Mouse (Mus musculus): ENCODE results near the gene Apol6. TPM values are rescaled to one million over a fixed set of nuclear protein-coding genes. Genes with fewer than 3 reads are reported as not detected.

Gene Apol6
- polyA plus RNA-seq, 1 experiment from 2014 or later: not detected

DNA sequence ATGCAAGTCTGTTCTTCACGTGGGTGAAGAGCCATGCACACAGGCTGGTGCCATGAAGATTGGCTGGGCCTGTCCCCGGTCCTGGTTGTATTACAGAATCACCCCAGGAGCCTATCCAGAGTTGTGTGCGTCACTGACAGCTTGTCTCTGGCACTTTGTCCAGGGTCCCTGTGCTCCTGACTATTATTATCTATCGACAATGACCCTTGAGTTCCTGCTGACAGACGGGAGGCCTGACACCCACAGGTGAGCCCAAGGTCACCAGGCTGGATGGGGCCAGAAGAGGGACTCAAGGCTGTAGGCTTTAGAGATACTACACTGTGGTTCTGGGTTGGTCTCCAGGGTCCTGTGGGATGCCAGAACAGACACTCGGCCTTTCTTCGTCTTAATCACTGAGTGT is 25.0 kb upstream of the Apol6 start:
- Histone ChIP-seq H3K9me3 (replicated peaks) (no peaks in the 10 kb centered on the region), H3K27me3 (no peaks in the 10 kb centered on the region), H3K4me1 (peaks cover 3% of the 10 kb centered on the region), H3K4me2 (replicated peaks) (no peak overlapping the region), H3K27ac (no peak overlapping the region), H3K36me3 (no peaks in the 10 kb centered on the region), H3K4me3 (no peak overlapping the region), H3K9ac (no peak overlapping the region)
- ATAC-seq (ENCODE audit: low FRiP score): no peak
- 86% methylated on average over 7 of the region's 7 CpGs for WGBS

DNA sequence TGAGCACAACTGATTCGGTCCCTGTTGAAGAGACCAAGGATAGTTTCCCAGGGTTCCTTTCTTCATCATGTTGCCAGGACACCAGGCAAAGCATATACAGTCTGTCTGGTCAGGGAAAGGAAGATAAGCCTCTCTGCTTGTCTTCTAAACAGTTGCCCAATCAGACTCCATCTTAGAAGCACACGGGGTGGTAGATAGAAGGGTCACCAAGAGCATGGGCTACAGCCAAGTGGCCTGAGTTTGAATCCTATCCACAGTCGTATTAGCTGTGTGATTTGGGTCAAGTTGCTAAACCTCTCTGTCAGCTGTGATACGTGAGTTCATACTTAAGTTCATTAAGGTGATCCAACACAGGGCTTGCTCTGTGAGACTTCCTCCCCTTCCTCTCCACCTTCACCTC is 24.4 kb upstream of the Apol6 start:
- H3K27ac ChIP-seq: no peak overlapping the region
- no peaks in the 10 kb centered on the region for H3K36me3 ChIP-seq
- no peak overlapping the region for H3K9ac ChIP-seq
- no peaks in the 10 kb centered on the region for H3K4me1 ChIP-seq
- no peak overlapping the region for H3K4me2 ChIP-seq (replicated peaks)
- no peak for ATAC-seq (ENCODE audit: low FRiP score)
- H3K9me3 ChIP-seq (replicated peaks): no peaks in the 10 kb centered on the region
- WGBS: 94% methylated on average over 4 of the region's 4 CpGs
- H3K4me3 ChIP-seq: no peak overlapping the region
- no peaks in the 10 kb centered on the region for H3K27me3 ChIP-seq

DNA sequence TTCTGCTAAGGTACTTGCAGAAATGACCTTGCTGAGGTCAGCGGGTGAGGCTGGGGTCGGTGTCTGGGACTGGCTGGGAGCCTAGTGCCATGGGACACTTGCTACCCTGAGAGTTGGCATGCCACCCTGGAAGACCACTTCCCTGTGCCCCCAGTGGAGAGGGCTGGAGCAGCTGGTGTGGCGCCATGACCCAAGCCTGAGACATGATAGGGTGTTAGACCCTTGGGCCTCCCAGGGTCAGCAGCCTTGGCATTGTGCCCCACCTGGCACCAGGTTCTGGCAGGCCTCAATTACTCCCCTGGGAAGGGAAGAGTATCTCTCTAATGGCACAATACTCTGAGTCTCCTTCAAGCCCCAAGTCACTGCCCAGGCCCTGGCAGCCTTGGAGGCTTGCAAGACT is 23.5 kb upstream of the Apol6 start:
- H3K4me1 ChIP-seq: peaks cover 5% of the 10 kb centered on the region
- no peak overlapping the region for H3K27ac ChIP-seq
- no peak overlapping the region for H3K4me2 ChIP-seq (replicated peaks)
- ATAC-seq (ENCODE audit: low FRiP score): no peak
- H3K4me3 ChIP-seq: no peak overlapping the region
- no peaks in the 10 kb centered on the region for H3K36me3 ChIP-seq
- no peaks in the 10 kb centered on the region for H3K27me3 ChIP-seq
- 88% methylated on average over 3 of the region's 3 CpGs for WGBS
- H3K9me3 ChIP-seq (replicated peaks): no peaks in the 10 kb centered on the region
- H3K9ac ChIP-seq: no peak overlapping the region

DNA sequence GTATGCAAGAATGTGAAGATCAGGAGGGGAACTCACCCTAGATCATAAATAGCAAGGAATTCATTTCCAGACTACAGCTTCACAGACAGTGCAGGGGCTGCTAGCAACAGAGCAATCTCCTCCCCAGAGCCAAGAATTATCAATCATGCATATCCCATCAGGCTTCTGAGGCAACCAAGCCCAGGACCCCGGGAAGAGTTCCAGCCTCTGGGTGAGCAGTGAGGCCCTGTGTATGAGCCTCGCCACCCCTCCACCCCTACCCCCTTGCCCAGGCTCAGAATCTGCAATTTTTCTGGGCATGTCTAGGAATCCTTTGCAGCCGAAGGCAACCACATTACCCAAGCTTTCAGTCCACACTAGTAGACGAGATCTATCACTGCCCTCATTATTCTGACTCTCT is 22.7 kb upstream of the Apol6 start:
- Histone ChIP-seq H3K4me1 (peaks cover 10% of the 10 kb centered on the region), H3K36me3 (no peaks in the 10 kb centered on the region), H3K9ac (no peak overlapping the region), H3K27ac (no peak overlapping the region), H3K27me3 (no peaks in the 10 kb centered on the region), H3K4me3 (no peak overlapping the region), H3K4me2 (replicated peaks) (no peak overlapping the region), H3K9me3 (replicated peaks) (no peaks in the 10 kb centered on the region)
- no peak for ATAC-seq (ENCODE audit: low FRiP score)
- 79% methylated on average over 4 of the region's 4 CpGs for WGBS

- WGBS: 82% methylated on average over 5 of the region's 5 CpGs
- H3K9ac ChIP-seq: no peak overlapping the region
- H3K27me3 ChIP-seq: no peaks in the 10 kb centered on the region
- no peak overlapping the region for H3K4me3 ChIP-seq
- no peaks in the 10 kb centered on the region for H3K36me3 ChIP-seq
- H3K9me3 ChIP-seq (replicated peaks): no peaks in the 10 kb centered on the region
- no peak for ATAC-seq (ENCODE audit: low FRiP score)
- H3K4me1 ChIP-seq: peaks cover 10% of the 10 kb centered on the region
- no peak overlapping the region for H3K27ac ChIP-seq
- H3K4me2 ChIP-seq (replicated peaks): no peak overlapping the region
Observed at GRCm38 (mm10) chr15:77022401-77022957, 22.1 kb upstream of the Apol6 start.

GRCm38 (mm10) chr15:77025884-77026583 is 18.5 kb upstream of the Apol6 start:
- WGBS: 62% methylated on average over 5 of the region's 5 CpGs
- no peaks in the 10 kb centered on the region for H3K36me3 ChIP-seq
- H3K27ac ChIP-seq: no peak overlapping the region
- ATAC-seq (ENCODE audit: low FRiP score): peak; percentile 53; the same call in 1 of the 2 replicates
- H3K4me3 ChIP-seq: no peak overlapping the region
- peaks cover 10% of the 10 kb centered on the region for H3K4me1 ChIP-seq
- H3K4me2 ChIP-seq (replicated peaks): no peak overlapping the region
- H3K9ac ChIP-seq: no peak overlapping the region
- no peaks in the 10 kb centered on the region for H3K9me3 ChIP-seq (replicated peaks)
- no peaks in the 10 kb centered on the region for H3K27me3 ChIP-seq

DNA sequence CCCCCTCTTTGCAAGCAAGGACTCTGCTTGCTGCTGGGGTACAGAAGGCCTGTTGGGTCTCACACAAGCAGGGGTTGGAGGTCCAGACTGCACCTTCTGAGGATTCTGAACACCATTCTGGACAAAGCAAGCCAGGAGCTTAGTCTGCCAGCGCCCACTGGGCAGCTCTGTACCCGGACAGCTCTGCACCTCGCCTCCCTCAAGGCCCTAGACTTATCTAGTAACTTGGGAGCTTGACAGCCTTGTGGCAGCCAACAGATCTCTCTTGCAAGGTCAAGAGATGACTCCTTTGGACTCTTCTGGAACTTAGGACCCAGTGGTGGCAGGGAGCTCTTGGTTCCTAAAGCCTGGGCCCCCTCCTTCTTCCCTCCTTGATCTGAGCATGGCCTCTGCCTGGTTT is 17.4 kb upstream of the Apol6 start:
- H3K36me3 ChIP-seq: no peaks in the 10 kb centered on the region
- H3K4me3 ChIP-seq: no peak overlapping the region
- 91% methylated on average over 3 of the region's 3 CpGs for WGBS
- no peak overlapping the region for H3K9ac ChIP-seq
- H3K27me3 ChIP-seq: no peaks in the 10 kb centered on the region
- H3K4me2 ChIP-seq (replicated peaks): no peak overlapping the region
- no peaks in the 10 kb centered on the region for H3K9me3 ChIP-seq (replicated peaks)
- H3K4me1 ChIP-seq: peaks cover 10% of the 10 kb centered on the region
- no peak overlapping the region for H3K27ac ChIP-seq
- no peak for ATAC-seq (ENCODE audit: low FRiP score)

DNA sequence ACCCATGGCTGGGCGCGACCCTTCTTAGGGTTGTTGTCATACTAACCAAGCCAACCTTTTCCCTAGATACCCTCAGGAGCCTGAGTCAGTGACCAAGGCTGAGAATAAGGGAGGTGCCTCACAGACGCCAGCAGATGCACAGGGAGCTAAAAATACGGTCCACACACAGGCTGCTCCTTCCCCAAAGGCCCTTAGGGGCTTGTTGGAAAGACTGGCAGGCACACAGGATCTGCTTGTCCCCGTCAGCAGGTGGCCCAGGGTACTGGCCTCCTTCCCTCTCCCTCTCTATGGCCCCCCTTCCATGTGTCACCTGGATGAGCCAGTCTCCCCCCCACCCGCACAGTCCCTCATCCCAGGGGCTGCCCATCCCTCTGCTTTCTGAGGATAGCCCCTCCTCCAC is 16.9 kb upstream of the Apol6 start:
- 65% methylated on average over 6 of the region's 6 CpGs for WGBS
- Histone ChIP-seq H3K27ac (no peak overlapping the region), H3K9ac (no peak overlapping the region), H3K9me3 (replicated peaks) (no peaks in the 10 kb centered on the region), H3K4me3 (no peak overlapping the region), H3K36me3 (no peaks in the 10 kb centered on the region), H3K4me2 (replicated peaks) (no peak overlapping the region), H3K4me1 (peaks cover 10% of the 10 kb centered on the region), H3K27me3 (no peaks in the 10 kb centered on the region)
- ATAC-seq (ENCODE audit: low FRiP score): no peak

DNA sequence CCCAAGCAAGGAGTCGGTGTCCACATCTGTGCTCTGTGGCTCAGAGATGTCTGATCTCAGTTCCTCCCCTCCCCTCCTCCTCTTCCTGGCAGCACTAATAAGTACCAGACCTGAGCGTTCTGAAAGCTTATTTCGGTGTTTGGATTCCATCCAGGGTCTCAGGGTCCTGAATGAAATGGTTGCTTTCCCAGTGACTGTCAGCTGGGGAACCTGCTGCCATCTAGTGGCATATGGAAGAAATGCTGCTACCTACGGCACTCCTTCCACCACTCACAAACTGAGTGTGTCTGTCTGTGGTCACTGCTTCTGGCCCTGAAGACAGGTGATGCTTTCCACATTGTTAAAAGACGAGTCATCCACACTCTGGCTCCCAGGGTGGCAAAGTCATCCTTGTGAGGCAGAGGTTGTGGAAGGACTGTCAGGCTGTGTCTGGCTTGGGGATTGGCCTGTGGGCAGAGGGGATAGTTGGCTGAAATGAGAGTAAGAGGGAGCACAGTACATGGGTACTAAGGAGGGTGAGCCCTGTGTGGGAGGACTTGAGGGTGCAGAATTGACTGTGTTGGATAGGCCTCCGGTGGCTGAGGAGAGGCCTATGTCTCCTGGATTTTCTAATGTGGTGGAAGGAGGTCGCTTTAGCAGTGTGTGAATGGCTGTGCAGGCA is 15.1 kb upstream of the Apol6 start:
- Histone ChIP-seq H3K9ac (no peak overlapping the region), H3K4me3 (no peak overlapping the region), H3K9me3 (replicated peaks) (no peaks in the 10 kb centered on the region), H3K4me2 (replicated peaks) (no peak overlapping the region), H3K27ac (no peak overlapping the region), H3K27me3 (no peaks in the 10 kb centered on the region), H3K4me1 (peaks cover 10% of the 10 kb centered on the region), H3K36me3 (no peaks in the 10 kb centered on the region)
- peak; percentile 61 for ATAC-seq (ENCODE audit: low FRiP score)
- WGBS: 35% methylated on average over 7 of the region's 7 CpGs

DNA sequence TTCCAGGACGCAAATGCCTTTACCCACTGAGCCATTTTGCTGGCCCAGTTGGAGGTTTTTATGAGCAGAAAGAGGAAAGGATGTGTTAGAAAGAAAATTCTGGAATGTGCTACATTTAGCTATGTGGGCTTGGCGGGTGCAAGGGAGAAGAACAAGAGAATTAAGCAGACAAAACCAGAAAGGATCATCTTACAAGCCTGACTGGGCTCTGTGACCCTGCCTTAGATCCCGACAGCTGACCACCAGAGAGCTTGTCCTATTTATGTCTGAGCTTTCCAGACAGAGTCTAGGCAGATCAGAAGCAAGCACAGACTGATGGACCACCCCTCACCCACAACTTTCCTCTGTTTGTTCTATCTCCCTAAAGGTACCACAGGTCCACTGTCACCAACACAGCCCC is 13.3 kb upstream of the Apol6 start:
- H3K4me1 ChIP-seq: peaks cover 3% of the 10 kb centered on the region
- no peak overlapping the region for H3K9ac ChIP-seq
- no peak overlapping the region for H3K27ac ChIP-seq
- no peak overlapping the region for H3K4me3 ChIP-seq
- H3K36me3 ChIP-seq: no peaks in the 10 kb centered on the region
- WGBS: 50% methylated on average over 3 of the region's 3 CpGs
- no peaks in the 10 kb centered on the region for H3K9me3 ChIP-seq (replicated peaks)
- no peak overlapping the region for H3K4me2 ChIP-seq (replicated peaks)
- ATAC-seq (ENCODE audit: low FRiP score): no peak
- H3K27me3 ChIP-seq: no peaks in the 10 kb centered on the region

- no peak overlapping the region for H3K4me3 ChIP-seq
- ATAC-seq (ENCODE audit: low FRiP score): no peak
- no peaks in the 10 kb centered on the region for H3K36me3 ChIP-seq
- no peak overlapping the region for H3K9ac ChIP-seq
- peaks cover 20% of the 10 kb centered on the region for H3K4me1 ChIP-seq
- no peaks in the 10 kb centered on the region; the same call in 1 of the 2 replicates for H3K9me3 ChIP-seq (replicated peaks)
- no peak overlapping the region for H3K4me2 ChIP-seq (replicated peaks)
- 73% methylated on average over 6 of the region's 6 CpGs for WGBS
- no peak overlapping the region for H3K27ac ChIP-seq
- H3K27me3 ChIP-seq: no peaks in the 10 kb centered on the region
Observed at GRCm38 (mm10) chr15:77034526-77034925, 10.0 kb upstream of the Apol6 start.

- Histone ChIP-seq H3K4me2 (replicated peaks) (no peak overlapping the region), H3K4me3 (no peak overlapping the region), H3K36me3 (no peaks in the 10 kb centered on the region), H3K27me3 (no peaks in the 10 kb centered on the region), H3K4me1 (peaks cover 30% of the 10 kb centered on the region), H3K27ac (no peak overlapping the region), H3K9me3 (replicated peaks) (no peaks in the 10 kb centered on the region; the same call in 1 of the 2 replicates), H3K9ac (no peak overlapping the region)
- WGBS: 91% methylated on average over 3 of the region's 3 CpGs
- ATAC-seq (ENCODE audit: low FRiP score): no peak
Observed at GRCm38 (mm10) chr15:77035643-77036042, 8.9 kb upstream of the Apol6 start.

Measured in hindbrain, embryonic 12.5 days (tissue).